Mouse (Mus musculus): Measurements from ENCODE around the gene Ier5l. TPM values are rescaled to one million over a fixed set of nuclear protein-coding genes. Genes with fewer than 3 reads are reported as not detected.

Gene Ier5l
- 8.2 and 9.0 TPM in 2 replicates for polyA plus RNA-seq (2012; rRNA removed)

DNA sequence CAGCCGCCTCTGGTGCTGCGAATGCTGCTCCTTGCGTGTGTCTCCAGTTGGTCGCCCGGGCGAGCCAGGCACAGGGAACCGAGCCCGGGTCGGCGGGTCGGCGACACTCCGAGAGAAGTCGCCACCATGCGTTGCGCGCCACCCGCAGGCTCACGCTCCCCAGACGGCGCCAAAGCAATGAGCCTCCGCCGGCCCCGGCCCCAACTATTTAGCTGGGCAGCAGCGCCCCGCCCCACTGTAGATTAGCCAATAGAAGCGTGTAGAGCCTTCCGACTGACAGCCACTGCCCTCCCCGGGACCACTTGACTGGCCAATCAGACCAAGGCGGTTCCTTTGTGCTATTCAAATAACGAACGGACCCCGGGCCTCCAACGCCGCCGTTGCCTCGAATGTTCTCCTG, at the start of gene Ier5l:
Gene Ier5l (minus strand): TSS at position 181 of the 400 bp plus-strand sequence.
- DNase-seq (ENCODE audit: low read depth): no peak

DNA sequence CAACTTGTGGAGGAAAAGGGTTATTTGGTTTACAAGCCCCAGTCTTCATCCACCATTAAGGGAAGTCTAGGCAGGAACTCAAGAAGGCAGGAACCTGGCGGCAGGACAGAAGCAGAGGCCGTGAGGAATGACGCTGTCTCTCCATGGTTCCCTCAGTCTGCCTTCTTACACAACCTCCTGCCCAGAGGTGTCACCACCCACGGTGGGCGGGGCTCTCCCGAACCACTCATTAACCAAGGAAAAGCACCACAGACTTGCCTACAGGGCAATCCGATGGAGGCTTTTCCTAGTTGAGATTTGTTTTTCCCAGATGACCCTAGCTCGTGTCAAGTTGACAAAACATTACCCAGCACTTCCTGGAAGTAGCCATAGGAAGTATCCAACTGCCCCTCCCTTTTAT, 49.7 kb upstream of the Ier5l start:
- DNase-seq (ENCODE audit: low read depth): no peak

DNA sequence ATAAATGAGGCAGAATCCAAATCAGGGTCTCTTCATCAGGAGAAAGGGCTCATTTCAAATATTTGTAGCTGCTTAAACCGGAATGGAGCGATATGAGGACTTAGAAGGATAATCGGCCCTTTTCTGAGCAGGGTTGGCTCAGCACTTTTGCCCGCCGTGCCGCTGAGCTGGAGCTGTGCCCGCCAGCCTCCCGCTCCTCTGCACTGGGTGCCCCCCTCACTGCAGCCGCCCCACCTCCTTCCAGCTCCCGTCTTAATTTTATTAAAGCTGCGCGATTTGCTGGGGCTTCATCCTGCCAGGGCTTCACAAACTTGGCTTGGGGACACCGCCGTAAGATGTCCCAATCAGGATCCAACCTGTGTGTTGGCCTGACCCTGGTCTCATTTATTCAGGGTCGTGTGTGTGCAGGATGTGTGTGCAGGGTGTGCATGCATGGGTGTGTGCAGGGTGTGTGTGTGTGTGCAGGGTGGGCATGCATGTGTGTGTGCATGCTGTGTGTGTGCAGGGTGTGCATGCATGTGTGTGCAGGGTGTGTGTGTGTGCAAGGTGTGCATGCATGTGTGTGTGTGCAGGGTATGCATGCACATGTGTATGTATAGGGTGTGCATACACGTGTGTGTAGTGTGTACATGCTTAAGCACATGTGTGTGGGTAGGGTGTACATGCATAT, 36.8 kb upstream of the Ier5l start:
- no peak for DNase-seq (ENCODE audit: low read depth)

DNA sequence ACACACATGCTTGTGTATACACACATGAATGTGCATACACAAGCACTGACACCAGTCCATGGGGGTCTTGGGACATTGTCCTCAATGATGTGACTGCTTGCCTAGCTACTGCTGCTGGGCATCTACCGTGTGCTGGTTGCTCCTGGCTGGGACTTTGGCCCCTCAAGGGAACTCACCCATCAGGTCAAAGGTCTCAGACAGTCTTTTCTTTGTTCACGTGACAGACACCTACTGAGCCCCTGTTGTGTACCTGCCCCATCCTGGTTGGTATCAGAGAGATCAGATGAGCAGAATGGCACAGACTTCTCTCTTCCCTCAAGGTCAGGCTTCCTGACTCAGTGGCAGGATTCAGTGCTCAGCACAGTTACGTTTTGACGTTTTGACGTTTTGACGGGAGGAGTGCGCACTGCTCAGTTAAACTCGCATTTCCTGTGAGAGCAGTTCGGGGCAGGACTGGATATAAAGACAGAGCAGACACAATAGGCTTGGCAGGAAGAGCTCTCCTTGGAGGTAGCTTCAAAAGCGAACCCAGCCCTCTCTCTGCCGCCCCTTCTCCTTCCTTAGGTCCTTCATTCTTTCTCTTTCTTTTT, 33.2 kb upstream of the Ier5l start:
- DNase-seq (ENCODE audit: low read depth): no peak

- no peak for DNase-seq (ENCODE audit: low read depth)
Measured at GRCm38 (mm10) chr2:30503677-30504621, 29.9 kb upstream of the Ier5l start.

DNA sequence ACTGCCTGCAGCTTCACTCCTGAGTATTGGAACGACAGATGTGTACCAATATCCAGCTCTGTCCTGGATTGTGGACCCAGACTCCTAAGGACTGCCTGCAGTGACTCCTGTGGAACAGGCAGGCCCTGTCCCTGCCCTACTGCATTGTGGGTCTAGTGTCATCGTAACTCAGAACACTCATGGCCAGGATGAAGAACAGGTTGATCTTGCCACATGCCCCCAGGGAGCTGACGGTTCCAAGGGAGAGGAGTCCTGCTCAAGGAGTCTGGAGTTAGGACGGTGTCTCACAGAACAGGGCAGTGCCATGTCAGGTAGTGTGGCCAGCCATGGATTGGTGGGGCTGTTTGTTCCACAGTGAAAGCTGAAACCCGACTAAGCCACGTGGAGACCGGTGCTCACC, 27.7 kb upstream of the Ier5l start:
- DNase-seq (ENCODE audit: low read depth): peak; percentile 54

DNA sequence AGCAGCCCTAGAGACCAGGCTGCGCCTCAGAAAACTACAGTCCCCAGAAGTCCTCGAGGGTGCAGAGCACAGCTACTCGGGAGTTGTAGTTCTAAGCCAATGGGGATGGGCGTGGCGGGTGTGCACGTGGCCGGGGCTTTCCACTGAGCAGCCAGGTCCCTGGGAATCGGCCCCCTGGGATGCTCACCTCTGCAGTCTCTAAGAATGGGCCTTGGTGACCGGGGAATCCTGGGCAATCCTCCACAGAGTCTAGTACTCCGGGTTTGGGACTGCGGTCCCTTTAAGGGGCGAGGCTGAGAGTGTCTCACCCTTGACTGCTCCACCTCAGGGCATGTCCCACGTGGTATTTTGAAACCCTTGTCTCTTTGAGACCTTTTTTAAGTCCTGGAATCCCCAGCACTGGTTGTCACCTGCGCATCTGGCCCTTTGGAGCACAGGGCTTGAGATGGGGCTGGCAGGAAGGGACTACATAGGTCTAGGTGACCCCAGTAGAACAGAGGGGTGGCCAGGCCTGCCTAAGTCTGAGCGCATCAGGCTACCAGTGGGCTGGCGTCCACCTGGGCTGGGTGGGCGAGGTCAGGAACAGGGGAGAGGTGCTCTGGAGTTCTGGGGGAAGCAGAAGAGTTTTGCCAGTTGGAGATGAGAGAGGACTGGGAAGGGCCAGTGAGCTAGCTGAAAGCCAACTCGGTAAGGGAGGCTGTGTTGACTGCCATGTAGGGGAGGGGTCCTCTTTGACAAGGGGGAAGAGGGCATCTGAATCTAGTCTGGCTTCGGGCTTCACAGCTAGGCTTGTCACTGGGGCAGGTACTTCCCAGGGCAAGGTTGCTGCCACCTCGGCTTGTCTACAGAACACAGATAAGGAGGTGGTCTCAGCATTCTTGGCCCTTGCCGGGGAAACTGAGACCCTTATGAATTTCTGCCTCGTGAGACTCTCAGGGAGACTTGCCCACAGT, 22.2 kb upstream of the Ier5l start:
- peak; percentile 46 for DNase-seq (ENCODE audit: low read depth)

DNA sequence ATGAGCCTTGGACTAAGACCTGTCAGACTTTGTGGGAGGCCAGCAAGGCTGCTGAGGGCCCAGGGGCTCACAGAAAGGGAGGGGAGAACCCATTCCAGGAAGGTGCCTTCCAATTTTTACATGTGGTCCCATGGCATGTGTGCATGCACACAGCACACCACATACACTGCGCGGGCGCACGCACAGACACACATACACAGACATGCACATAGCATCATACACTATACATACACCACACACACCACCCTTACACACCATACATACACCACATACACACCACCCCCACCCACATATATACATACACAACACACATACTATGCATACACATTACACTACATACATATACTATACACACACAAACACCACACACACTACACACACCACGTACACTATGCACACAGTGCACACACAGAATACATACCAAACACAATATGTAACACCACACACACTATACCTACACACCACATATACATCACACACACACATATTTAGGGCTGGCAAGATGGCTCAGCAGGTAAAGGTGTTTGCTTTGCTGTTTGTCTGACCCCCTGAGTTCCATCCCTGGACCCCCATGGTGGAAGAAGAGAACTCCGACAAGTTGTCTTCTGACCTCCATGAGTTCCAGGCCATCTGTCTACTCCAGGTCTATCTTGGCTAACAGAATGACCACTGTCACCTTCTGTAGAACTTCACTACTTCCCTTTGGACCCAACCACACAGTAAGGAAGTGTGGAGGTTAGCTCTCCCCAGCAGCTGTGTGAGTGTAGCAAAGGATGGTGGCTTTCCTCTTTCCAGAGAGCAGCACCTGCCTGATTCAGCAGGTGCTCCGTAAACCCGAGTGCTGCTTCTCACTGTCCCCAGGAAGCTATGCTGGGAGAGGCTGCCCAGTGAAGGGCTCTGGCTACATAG, 21.2 kb upstream of the Ier5l start:
- DNase-seq (ENCODE audit: low read depth): no peak

- no peak for DNase-seq (ENCODE audit: low read depth)
Measured at GRCm38 (mm10) chr2:30490384-30490783, 16.4 kb upstream of the Ier5l start.

DNA sequence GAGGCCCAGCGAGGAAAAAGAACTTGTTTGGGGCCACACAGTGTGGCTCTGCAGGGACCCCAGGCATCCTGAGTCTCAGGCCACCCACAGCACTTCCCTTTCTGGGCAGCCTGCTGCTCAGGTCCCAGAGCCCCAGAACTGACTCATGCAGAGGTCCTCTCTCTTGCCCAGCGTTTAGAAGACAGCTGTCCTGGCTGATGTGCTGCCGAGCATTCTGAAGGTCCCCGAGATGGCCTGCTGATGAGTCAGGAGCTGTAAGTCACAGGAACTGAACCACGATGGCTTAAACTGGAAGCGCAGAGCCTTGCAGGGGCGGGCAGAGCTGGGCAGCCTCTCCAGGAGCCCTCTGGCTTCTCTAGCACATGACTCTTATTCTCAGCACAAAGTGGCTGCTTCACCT, 13.6 kb upstream of the Ier5l start:
- no peak for DNase-seq (ENCODE audit: low read depth)

DNA sequence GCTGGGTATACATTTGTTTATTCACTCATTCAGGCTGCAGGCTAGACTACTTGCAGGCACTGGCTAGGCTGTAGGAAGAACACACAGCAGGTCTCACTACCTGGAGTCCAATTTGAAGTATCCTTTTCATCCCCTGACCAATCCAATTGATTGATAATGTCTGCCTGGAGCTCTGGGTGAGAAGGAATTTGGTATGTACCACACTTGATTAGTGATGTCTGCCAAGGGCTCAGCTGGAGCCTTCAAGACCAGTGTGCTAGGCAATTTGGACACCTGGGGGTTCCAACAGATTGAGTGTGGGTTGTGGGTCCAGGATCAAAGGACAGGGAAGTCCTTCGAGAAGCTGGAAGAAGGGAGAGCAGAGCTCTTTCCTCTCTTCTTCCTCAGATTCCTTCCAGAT, 4.5 kb upstream of the Ier5l start:
- no peak for DNase-seq (ENCODE audit: low read depth)

DNA sequence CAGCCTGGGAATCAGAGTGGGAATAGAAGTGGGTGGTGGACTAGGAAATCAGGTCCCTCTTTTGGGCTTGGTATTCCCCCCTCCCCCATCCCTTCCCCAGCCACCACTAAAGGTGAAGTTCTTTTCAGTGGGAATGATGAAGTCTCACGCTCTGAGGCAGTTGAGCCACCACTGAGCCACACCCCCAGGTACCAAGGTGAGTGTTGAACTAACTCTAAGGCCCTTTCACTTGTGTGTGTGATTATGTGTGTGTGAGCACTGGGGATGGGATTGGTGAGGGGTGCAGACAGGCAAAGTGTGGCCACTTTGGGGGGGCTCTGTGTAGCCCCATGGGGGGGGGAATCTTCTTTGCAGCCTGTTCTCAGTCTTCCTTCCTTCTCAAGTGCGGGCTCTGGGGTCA, 2.2 kb upstream of the Ier5l start:
- no peak for DNase-seq (ENCODE audit: low read depth)

DNA sequence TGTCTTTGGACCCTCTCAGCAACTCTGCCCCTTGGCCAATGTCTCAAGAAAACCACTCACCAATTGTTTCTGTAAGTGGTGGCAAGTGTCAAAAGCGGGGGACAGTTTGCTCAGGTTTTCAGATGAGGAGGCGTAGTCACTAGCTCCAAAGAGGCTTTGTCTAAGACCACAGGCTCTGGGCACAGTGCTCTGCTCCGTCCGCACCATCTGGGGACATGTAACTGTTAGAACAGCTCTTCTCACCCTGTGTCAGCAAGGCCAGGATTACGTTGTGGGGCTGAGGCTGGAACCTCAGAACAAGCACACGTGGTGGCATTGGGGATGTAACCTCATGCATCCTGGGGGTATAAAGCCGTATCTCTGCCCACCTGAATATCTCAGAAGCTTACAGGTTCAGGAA, 1.4 kb upstream of the Ier5l start:
- DNase-seq (ENCODE audit: low read depth): no peak

GRCm38 (mm10) chr2:30474776-30475175, 757 bp upstream of the Ier5l start:
- no peak for DNase-seq (ENCODE audit: low read depth)

DNA sequence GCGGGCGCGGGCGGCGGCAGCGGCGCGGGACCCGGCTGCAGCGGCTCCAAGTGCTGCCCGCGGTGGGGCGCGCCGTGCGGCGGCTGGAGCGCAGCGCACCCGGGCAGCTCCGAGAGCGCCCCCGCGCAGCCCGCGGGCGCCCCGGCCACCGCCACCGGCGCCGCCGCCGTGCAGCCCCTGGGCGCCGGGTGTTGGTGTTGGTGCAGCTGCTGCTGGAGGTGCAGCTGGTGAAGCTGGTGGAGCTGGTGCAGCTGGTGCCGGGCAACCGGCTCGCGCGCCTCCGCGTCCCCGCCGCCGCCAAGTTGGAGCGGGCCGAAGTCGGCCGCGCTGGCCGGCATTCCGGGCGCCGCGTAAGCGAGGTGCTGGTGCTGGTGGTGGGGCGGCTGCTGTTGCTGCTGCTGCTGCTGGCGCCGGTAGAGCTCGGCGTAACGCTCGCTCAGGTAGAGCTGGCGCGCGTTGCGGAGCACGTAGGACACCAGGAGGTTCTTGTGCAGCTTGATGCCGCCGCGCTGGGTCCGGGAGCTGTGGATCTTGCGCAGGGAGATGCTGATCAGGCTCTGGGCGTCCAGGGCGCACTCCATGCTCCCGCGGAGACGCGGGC, 488 bp downstream of the Ier5l start:
- no peak for DNase-seq (ENCODE audit: low read depth)

DNA sequence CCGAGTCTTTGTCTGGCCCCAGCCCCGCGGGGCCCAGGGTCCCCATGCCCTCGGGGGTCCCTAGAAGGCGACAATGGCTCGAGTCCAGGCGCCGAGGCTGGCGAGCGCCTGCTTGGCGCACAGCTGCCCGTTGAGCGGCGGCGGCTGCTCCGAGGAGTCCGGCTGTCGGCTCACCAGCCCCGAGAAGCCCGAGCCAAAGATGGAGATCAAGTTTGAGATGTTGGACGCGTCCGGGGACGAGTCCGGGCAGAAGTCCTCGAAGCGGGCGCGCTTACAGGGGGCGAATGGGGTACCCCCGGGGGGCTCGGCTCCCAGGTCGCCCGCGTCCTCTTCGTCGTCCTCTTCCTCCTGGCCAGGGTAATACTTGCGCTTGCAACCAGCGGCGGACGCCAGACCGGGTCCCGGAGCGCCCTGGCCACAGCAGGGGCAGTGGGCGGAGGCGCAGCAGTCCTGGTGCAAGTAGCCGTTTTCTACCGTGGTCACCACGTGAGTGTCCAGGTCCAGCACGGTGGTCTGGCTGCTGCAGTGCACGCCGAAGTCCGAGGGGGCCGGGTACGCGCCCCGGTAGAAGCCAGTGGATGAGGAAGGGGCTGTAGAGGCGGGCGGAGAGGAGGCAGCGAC, 1.2 kb downstream of the Ier5l start:
- DNase-seq (ENCODE audit: low read depth): no peak

DNA sequence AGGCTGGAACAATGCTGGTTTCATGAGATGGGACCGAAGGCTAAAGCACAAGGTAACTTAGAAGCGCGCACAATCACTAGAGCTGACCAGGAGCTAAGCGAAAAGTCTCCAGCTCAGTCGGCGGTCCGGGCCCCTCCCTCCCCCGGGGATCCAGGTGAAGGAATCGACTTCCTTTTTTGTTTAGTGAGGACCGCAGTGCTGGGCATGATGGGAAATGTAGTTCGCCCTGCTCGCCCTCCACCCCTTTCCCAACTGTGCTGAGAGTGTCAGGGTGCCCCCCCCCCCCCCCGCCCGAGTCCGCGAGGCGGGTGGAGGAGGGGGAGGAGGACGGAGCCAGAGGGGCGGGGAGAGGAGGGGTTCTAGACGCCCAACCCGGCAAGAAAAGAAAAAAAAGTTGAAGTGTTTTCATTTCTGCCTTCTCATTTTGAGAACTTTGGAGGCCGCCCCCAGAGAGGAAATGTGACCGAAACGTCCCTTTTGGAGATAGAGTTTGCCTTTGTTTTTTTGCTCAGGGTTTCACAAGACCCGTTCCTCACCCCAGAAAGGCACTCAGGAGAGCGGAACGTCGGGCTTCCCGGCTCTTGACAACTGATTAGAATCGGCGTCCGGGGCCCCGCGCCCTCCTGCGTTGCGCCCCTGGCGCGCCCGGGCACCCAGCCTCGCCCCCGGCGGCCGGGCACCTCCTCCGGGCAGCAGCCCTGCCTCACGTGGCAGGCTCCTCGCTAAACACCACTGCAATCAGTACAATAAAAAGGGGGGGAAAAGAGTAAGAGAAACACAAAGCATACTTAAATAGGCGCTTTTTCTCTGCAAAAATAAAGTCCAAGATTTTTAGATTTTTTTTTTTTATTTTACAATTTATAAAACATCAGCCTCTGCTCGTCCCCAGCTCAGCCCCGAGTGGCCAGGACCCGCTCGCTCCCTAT, 2.0 kb downstream of the Ier5l start:
- DNase-seq (ENCODE audit: low read depth): no peak

DNA sequence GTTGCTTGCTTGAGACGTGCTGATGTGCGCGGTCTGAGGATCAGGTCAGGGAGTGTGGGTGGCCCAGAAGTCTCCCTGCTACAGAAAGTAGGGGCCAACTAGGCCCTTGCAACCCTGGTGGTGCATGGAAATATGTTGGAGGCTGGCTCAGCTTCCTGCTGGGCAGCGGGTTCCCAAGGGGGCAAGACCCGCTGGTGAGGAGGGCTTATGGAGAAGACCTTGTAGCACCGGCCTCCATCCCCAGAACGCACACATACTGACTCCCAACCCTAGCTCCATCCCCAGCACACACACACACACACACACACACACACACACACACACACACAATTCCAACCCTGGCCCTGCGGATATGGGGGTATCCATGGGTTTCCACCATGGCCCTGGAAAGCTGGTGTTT, 3.0 kb downstream of the Ier5l start:
- no peak for DNase-seq (ENCODE audit: low read depth)

Data from gonadal fat pad, adult 2 months (tissue).